In genomic region chr16:45407091-45407490, GRCm38 (mm10) we compare ENCODE assay signal across 11 mouse cellular contexts. TPM values are rescaled to one million over a fixed set of nuclear protein-coding genes. Genes with fewer than 3 reads are reported as not detected.
DNase-seq lines count a peak whose midpoint lies in the region; ATAC-seq and TF ChIP-seq lines count a peak whose summit lies in the region.
"Had no signal": no experiment of that assay in that cellular context is flagged by ENCODE, and none has a peak within 500 bp of the region (broad histone marks: within the 10 kb centered on the region; RNA-seq: fewer than 3 reads in every experiment).

No protein-coding gene starts in this region.

- H3K4me3 ChIP-seq in forebrain, embryonic 13.5 days = peak overlapping the region; percentile 66; the same call in 1 of the 2 replicates
- no peak overlapping the region for H3K4me3 ChIP-seq in forebrain, embryonic 10.5 days
- peak overlapping the region; percentile 89 for H3K4me3 ChIP-seq in left cerebral cortex, adult 2 months
- peak overlapping the region; percentile 54 for H3K4me3 ChIP-seq in hindbrain, embryonic 15.5 days
- peak overlapping the region; percentile 83 for H3K4me3 ChIP-seq in midbrain, embryonic 16.5 days (ENCODE audit: low read depth, low read length)

- H3K4me1 ChIP-seq in forebrain, embryonic 13.5 days = no peaks in the 10 kb centered on the region
- peaks cover 14% of the 10 kb centered on the region for H3K4me1 ChIP-seq in forebrain, embryonic 10.5 days
- H3K4me1 ChIP-seq in hindbrain, embryonic 15.5 days (replicated peaks) = peaks cover 14% of the 10 kb centered on the region
- H3K4me1 ChIP-seq in midbrain, embryonic 16.5 days (ENCODE audit: control insufficient read depth, insufficient read depth, low read length) = peaks cover 22% of the 10 kb centered on the region

- H3K27ac ChIP-seq in forebrain, embryonic 13.5 days = no peak overlapping the region
- no peak overlapping the region for H3K27ac ChIP-seq in forebrain, embryonic 10.5 days
- peak overlapping the region; percentile 55; the same call in 1 of the 2 replicates for H3K27ac ChIP-seq in left cerebral cortex, adult 2 months
- H3K27ac ChIP-seq in hindbrain, embryonic 15.5 days (replicated peaks) = peak overlapping the region; percentile 93
- peak overlapping the region; percentile 99 for H3K27ac ChIP-seq in midbrain, embryonic 16.5 days (ENCODE audit: low read length)

- H3K9me3 ChIP-seq in forebrain, embryonic 13.5 days (replicated peaks) = no peaks in the 10 kb centered on the region
- no peaks in the 10 kb centered on the region for H3K9me3 ChIP-seq in forebrain, embryonic 10.5 days
- no peaks in the 10 kb centered on the region for H3K9me3 ChIP-seq in hindbrain, embryonic 15.5 days
- no peaks in the 10 kb centered on the region for H3K9me3 ChIP-seq in midbrain, embryonic 16.5 days (replicated peaks; ENCODE audit: control insufficient read depth, low read length, poor library complexity, severe bottlenecking)

- peak overlapping the region; percentile 69 for H3K4me2 ChIP-seq in forebrain, embryonic 13.5 days
- peak overlapping the region; percentile 62 for H3K4me2 ChIP-seq in hindbrain, embryonic 15.5 days
- peak overlapping the region; percentile 65 for H3K4me2 ChIP-seq in midbrain, embryonic 16.5 days (ENCODE audit: low read length)

- intact Hi-C loops in left cerebral cortex, adult 2 months (cut with DNase I) = loop anchor here (5.0 kb wide), 4 partner anchors 60 to 315 kb away; partner anchors contain the start of gene Tagln3
- intact Hi-C loops in left cerebral cortex, postnatal 10 days (cut with DNase I) = loop anchor here (5.0 kb wide), 1 partner anchor 190 kb away; no protein-coding TSS in a partner anchor

- no peak for DNase-seq in forebrain, embryonic 10.5 days (ENCODE audit: extremely low spot score, low spot score)
- no peak for DNase-seq in left cerebral cortex, adult 2 months (ENCODE audit: extremely low spot score in 1 of 2, low spot score in 2 of 2)
- no peak for DNase-seq in left cerebral cortex, postnatal 10 days (ENCODE audit: extremely low spot score in 1 of 2, low spot score in 2 of 2)
- no peak for DNase-seq in thymus, postnatal 0 days (ENCODE audit: low spot score)
- no peak for DNase-seq in layer of hippocampus, adult 9-10 months (ENCODE audit: low spot score)
- DNase-seq: B cell, adult 2 months; embryo, embryonic 11 days; liver, postnatal 0 days had no signal

- peak overlapping the region; percentile 84 for H3K9ac ChIP-seq in forebrain, embryonic 13.5 days
- H3K9ac ChIP-seq in hindbrain, embryonic 15.5 days = peak overlapping the region; percentile 72
- H3K9ac ChIP-seq in midbrain, embryonic 16.5 days (ENCODE audit: low read depth, low read length) = peak overlapping the region; percentile 96
- H3K9ac ChIP-seq: liver, postnatal 0 days had no signal

- 0 out of 2 replicates have a peak, but pooled peaks cover 3% of the 10 kb centered on the region for H3K36me3 ChIP-seq in forebrain, embryonic 13.5 days (ENCODE audit: poor library complexity, severe bottlenecking)
- H3K36me3 ChIP-seq in forebrain, embryonic 10.5 days (replicated peaks) = no peaks in the 10 kb centered on the region
- no peaks in the 10 kb centered on the region for H3K36me3 ChIP-seq in hindbrain, embryonic 15.5 days
- 0 out of 2 replicates have a peak, but pooled peaks cover 3% of the 10 kb centered on the region for H3K36me3 ChIP-seq in midbrain, embryonic 16.5 days (ENCODE audit: control insufficient read depth, insufficient read depth, low read length)

- TF ChIP-seq CTCF in left cerebral cortex, adult 2 months (IDR thresholded peaks at IDR 0.05) = no peak

- ATAC-seq in forebrain, embryonic 13.5 days = no peak
- no peak for ATAC-seq in hindbrain, embryonic 15.5 days (ENCODE audit: low FRiP score, low read depth)
- ATAC-seq in midbrain, embryonic 16.5 days = no peak
- ATAC-seq: liver, postnatal 0 days had no signal

- H3K27me3 ChIP-seq in forebrain, embryonic 13.5 days = no peaks in the 10 kb centered on the region
- H3K27me3 ChIP-seq in forebrain, embryonic 10.5 days (ENCODE audit: poor library complexity, severe bottlenecking) = peaks cover 18% of the 10 kb centered on the region; the same call in 1 of the 2 replicates
- H3K27me3 ChIP-seq in hindbrain, embryonic 15.5 days = no peaks in the 10 kb centered on the region
- no peaks in the 10 kb centered on the region for H3K27me3 ChIP-seq in midbrain, embryonic 16.5 days (ENCODE audit: control insufficient read depth, insufficient read depth, low read depth, low read length)

- 82% methylated on average over 5 of the region's 5 CpGs for WGBS in forebrain, embryonic 13.5 days
- WGBS in forebrain, embryonic 10.5 days = 93% methylated on average over 5 of the region's 5 CpGs
- 74% methylated on average over 5 of the region's 5 CpGs for WGBS in hindbrain, embryonic 15.5 days
- 65% methylated on average over 5 of the region's 5 CpGs for WGBS in midbrain, embryonic 16.5 days

RNA-seq across cellular contexts. Expression of gene Cd200, which starts 1.8 kb away (rescaled TPM):
- 102 and 126 TPM in 2 replicates for polyA plus RNA-seq in forebrain, embryonic 13.5 days (2015; fragmentation: Nextera tagmentation; extraction: Ambion mirVana)
- 7.1 and 10.2 TPM in 2 replicates for polyA plus RNA-seq in forebrain, embryonic 10.5 days (2016; fragmentation: Nextera tagmentation; extraction: Ambion mirVana)
- 100 to 1,000 TPM in 1 of 2 experiments, 10 to 100 TPM in 1; 96.4 to 107 TPM for total RNA-seq in left cerebral cortex, adult 2 months (2021)
- 100 to 1,000 TPM; 250 TPM for total RNA-seq in left cerebral cortex, postnatal 10 days (2021)
- 340 and 346 TPM in 2 replicates for polyA plus RNA-seq in hindbrain, embryonic 15.5 days (2015; fragmentation: Nextera tagmentation; extraction: Ambion mirVana)
- polyA plus RNA-seq in midbrain, embryonic 16.5 days (2015; fragmentation: Nextera tagmentation; extraction: Ambion mirVana) = 411 and 438 TPM in 2 replicates
- polyA plus RNA-seq in thymus, postnatal 0 days (2015; fragmentation: Nextera tagmentation; extraction: Ambion mirVana) = 63.7 and 79.1 TPM in 2 replicates

Comparison
In these comparisons a context has a peak if more than half of its experiments do, and no peak if none do; other contexts are left out.
1. H3K27ac ChIP-seq: peak in left cerebral cortex, adult 2 months (single experiment), hindbrain, embryonic 15.5 days (single experiment) and midbrain, embryonic 16.5 days (single experiment); none in forebrain, embryonic 13.5 days (single experiment) and forebrain, embryonic 10.5 days (single experiment).
2. Peak in every context shown above with its lines, with median percentiles within 50 percentile points of each other: H3K4me2 ChIP-seq and H3K9ac ChIP-seq.